Comparison of ENCODE assay signal across 17 mouse cellular contexts in genomic region chr5:107717871-107718361, GRCm38 (mm10). TPM values are rescaled to one million over a fixed set of nuclear protein-coding genes. Genes with fewer than 3 reads are reported as not detected.
A peak's percentile ranks its signal among the peaks of the same experiment; 100 is the strongest.
DNase-seq lines count a peak whose midpoint lies in the region; ATAC-seq and TF ChIP-seq lines count a peak whose summit lies in the region.
"Had no signal": no experiment of that assay in that cellular context is flagged by ENCODE, and none has a peak within 500 bp of the region (broad histone marks: within the 10 kb centered on the region; RNA-seq: fewer than 3 reads in every experiment).

No protein-coding gene starts in this region.

- H3K4me1 ChIP-seq in testis, adult 2 months (ENCODE audit: control insufficient read depth, insufficient read depth, low read length), result peaks cover 13% of the 10 kb centered on the region

- peak overlapping the region; percentile 74 for H3K4me3 ChIP-seq in testis, adult 2 months (ENCODE audit: control insufficient read depth, low read depth, low read length)
- H3K4me3 ChIP-seq: neural tube, embryonic 13.5 days had no signal

- no peak for DNase-seq in testis, postnatal 10 days (ENCODE audit: low spot score)
- DNase-seq in thymus, postnatal 4 days, result peak; percentile 79
- DNase-seq in adrenal gland, postnatal 25 days, result no peak
- DNase-seq in heart, postnatal 10 days, result no peak
- no peak for DNase-seq in right cerebral cortex, postnatal 4 days
- DNase-seq: cerebellum, postnatal 36 days; kidney, postnatal 4 days; lung, postnatal 14 days; midbrain, embryonic 14.5 days had no signal

- H3K36me3 ChIP-seq in testis, adult 2 months (ENCODE audit: control insufficient read depth, insufficient read depth, low read length), result no peaks in the 10 kb centered on the region
- H3K36me3 ChIP-seq: neural tube, embryonic 13.5 days had no signal

- ATAC-seq in common myeloid progenitor, adult 5-6 weeks (replicated peaks; ENCODE audit: low read depth, poor library complexity, severe bottlenecking), result peak; percentile 55
- ATAC-seq in neutrophil, adult 5-6 weeks (ENCODE audit: extremely low read depth, insufficient number of reproducible peaks, low FRiP score, poor library complexity, severe bottlenecking), result peak; percentile 40
- ATAC-seq: forebrain, embryonic 16.5 days had no signal

- intact Hi-C loops in heart, postnatal 10 days (cut with DNase I), result no loop called here

- no peak for TF ChIP-seq CTCF in testis, adult 2 months (IDR thresholded peaks at IDR 0.05; ENCODE audit: control insufficient read depth, insufficient read depth, insufficient replicate concordance, low read depth, low read length)

- no peak for TF ChIP-seq POLR2A in testis, adult 2 months (IDR thresholded peaks at IDR 0.05; ENCODE audit: control insufficient read depth, low read depth, low read length)

- H3K27me3 ChIP-seq in testis, adult 2 months (ENCODE audit: control insufficient read depth, insufficient read depth, low read length), result peaks cover 3% of the 10 kb centered on the region; the same call in 1 of the 2 replicates

- no peak overlapping the region for H3K27ac ChIP-seq in testis, adult 2 months (ENCODE audit: control insufficient read depth, insufficient read depth, low read depth, low read length)
- H3K27ac ChIP-seq: neural tube, embryonic 13.5 days had no signal

RNA-seq across cellular contexts. Expression of gene Gfi1, which starts 7.9 kb away (rescaled TPM):
- 1.3 and 1.8 TPM in 2 replicates for polyA plus RNA-seq in testis, adult 2 months (2012; rRNA removed)
- total RNA-seq in common myeloid progenitor, adult 5-6 weeks (2017), result 9.0 and 9.8 TPM in 2 replicates
- total RNA-seq in neutrophil, adult 5-6 weeks (2017), result 0.98 and 1.9 TPM in 2 replicates
- not detected in 2 replicates for total RNA-seq in adrenal gland, postnatal 25 days (2021)
- total RNA-seq in heart, postnatal 10 days (2021), result under 1 TPM; 0.25 to 0.41 TPM
- total RNA-seq: left cerebral cortex, adult 8-10 months; MEL had no signal
- polyA plus RNA-seq: forebrain, embryonic 16.5 days; heart, postnatal 0 days; midbrain, embryonic 14.5 days had no signal
